Mouse (Mus musculus): Measurements from ENCODE around the gene Trip13.

Gene Trip13

GRCm38 (mm10) chr13:73937321-73938176 lies at the start of gene Trip13, which contains the start of gene Brd9:
Gene Trip13, minus strand, starts transcription at chr13:73937784.
Gene Brd9, plus strand, starts transcription at chr13:73937811.
- DNase-seq (ENCODE audit: extremely low spot score, low read depth, low spot score): peak; percentile 37

GRCm38 (mm10) chr13:73976935-73977334 lies 39.4 kb upstream of the Trip13 start:
- no peak for DNase-seq (ENCODE audit: extremely low spot score, low read depth, low spot score)

DNA sequence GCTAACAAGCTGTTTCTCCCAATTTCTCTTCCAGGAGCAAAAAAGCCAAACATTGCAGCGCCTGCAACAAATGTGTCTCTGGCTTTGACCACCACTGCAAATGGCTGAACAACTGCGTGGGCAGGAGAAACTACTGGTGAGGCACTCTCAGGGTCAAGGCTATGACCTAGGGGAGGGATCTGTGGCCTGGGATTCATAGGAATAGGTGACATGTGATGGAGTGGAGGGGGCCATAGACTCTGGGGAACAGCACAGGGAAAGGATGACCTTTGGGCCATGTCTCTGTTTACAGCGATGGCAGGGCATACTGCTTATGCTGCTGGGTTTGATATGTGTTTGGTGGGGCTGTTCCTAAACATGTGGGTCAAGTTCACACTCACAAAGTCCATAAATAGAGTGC lies 36.9 kb upstream of the Trip13 start:
- DNase-seq (ENCODE audit: extremely low spot score, low read depth, low spot score): no peak

DNA sequence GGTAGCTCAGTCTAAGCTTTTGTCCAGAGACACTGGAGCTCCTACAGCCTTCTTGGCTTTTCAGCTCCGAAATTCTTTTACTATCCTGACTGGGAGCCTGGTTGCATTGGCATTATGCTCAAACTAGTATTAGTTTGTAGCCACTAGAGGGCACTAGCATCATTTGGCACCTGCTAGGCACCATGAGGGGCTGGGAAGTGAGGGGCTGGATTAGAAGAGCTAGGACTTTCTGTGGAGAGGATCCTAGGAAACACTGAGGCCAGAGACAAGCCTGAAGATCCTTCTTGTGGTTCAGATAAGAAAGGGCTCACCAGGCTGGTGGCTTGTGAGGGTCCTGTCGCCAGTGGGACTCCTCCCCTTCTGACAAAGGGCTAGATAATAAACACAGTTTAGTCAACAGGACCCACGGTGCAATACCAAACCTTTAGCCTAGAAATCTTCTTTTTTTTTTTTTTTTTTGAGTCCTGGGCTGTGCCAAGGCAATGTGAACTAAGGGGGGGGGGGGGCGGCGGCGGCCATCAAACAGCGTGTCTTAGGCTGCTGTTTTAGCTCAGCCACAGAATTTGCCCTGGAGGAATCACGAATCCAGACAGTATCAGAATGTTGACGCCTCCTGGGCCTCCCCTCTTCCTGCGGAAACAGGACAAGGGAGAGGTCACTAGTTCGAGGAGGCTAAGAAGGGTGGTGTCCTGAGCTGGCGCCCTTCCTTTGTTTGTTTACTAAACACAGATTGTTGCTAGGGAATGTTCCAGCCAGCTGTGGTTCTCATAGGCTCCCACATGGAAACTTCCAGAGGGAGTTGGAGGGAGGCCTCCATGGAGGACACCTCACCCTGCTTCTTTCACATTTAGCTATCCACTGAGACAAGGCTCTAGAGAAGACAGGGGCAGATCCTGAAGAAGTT lies 33.2 kb upstream of the Trip13 start:
- DNase-seq (ENCODE audit: extremely low spot score, low read depth, low spot score): peak; percentile 33

DNA sequence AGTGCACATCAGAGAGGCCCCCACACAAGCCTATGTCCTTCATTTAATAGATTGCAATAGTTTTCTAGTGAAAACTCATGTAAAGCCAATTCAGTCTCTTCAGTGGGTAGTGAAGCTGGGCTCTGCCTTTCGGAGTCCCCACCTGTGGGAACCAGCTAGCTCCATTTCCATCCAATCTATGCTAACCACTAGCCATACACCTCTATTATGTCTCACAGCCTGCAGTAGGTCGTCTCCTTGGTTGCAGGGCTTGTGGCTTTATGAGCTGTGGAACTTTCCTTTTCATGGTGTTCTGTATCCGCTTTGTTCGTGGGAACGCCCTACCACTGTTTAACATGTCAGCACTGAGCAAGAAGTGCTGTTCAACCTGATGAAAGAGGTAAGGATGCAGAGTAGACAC lies 26.0 kb upstream of the Trip13 start, which contains the start of gene Zdhhc11:
TSS of gene Zdhhc11 (plus strand) at position 301 of the 400 bp plus-strand sequence.
- no peak for DNase-seq (ENCODE audit: extremely low spot score, low read depth, low spot score)

DNA sequence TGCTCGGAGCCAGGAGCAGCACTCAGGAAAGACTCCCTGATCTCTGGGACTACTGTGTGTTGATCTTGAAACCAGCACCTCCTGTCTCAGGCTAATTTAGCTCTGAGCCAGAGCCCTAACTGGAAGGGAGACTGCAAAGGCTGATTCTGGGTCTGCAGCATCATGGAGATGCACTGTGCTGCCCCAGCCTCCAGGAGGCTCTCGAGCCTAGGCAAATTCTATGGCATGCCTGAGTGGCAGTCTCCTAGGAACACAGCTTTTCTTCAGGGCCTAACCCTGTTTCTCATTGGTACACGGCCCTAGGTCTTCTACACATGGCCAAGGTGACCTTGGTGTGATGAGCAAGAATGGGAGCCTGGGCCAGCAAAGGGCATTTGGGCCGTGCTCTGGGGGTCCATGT lies 23.6 kb upstream of the Trip13 start:
- no peak for DNase-seq (ENCODE audit: extremely low spot score, low read depth, low spot score)

DNA sequence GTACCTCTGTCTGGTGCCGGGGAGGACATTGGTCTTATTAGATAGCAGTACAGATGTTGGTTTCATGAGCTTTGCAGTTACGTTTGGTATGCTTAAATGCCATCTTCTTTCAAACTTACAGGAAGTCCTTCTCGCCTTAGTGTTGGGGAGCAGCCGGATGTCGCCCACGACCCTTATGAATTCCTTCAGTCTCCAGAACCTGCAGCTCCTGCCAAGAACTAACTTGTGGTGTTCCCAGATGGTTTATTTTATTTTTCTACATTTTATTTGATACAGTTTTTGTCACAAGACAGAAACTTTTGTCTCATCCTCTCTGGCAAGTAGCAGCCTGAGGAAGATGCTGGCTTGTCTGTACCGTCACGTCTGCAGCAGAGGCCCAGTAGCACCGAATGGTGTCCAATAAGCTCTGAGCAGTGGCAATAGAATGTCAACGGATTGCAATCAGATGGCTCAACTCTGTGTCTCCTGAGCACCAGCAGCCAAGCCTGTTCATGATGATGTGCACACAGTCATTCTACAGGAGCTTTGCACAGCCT lies 22.6 kb upstream of the Trip13 start:
- DNase-seq (ENCODE audit: extremely low spot score, low read depth, low spot score): no peak

GRCm38 (mm10) chr13:73955531-73955930 lies 17.9 kb upstream of the Trip13 start:
- DNase-seq (ENCODE audit: extremely low spot score, low read depth, low spot score): no peak

DNA sequence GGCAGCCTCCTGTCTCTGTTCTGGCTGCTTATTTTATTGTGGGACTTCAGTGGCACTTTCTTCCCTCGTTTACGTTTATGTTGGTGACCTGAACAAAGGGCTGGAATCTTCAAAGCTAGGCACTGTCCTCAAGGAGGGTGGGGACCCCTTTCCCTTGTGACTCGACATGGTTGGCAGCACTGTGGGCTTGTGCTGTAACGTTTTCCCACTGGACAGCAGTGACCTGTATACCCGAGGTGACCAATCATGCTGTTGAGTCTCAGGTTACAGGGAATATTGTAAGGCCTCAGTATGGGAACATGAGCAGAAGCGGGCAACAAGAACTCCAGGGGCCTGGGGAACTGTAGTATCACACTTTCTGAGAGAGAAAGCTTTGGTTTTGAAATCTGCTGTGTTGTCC lies 17.1 kb upstream of the Trip13 start:
- no peak for DNase-seq (ENCODE audit: extremely low spot score, low read depth, low spot score)

DNA sequence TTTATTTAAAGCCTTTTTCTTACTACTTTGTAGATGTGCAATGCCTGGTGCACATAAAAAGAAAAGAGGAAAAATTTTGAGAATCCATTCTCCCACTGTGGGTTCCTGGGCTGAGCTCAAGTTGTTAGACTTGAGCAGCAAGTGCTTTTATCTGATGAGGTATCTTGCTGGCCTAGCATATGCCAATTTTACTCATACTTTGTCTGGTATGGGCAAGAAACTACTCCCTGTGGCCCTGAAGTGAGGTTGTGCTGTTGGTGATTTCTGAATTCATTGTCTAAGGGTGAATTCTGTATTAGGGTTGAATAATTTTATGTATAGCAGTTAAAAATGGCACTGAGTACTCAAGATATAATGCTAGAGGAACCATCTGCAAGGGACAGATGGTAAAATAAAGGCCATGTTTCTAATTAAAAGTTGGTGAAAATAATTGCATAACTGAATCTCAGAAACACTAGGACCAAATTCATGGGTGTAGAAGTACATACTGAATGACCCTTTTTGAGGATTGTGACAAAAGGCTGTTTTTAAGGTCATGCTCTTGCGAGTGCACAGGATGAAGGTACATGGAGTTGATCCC lies 16.1 kb upstream of the Trip13 start:
- no peak for DNase-seq (ENCODE audit: extremely low spot score, low read depth, low spot score)

DNA sequence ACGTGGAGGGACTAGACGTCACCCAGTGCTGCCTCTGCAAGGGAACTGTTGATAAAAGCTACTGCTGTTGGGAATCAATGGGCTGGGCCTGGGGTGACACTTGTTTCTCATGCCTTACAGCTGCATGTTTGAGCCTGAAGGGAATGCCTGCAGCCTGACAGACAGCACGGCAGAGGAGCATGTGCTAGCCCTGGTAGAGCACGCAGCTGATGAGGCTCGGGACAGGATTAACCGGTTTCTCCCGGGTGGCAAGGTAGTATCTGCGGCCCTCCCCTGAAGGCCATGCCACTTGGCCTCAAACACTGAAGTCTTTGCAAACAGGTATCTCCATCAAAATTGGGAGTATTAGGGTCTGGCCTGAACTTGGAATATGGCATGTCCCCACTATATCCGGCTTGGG lies 7.0 kb upstream of the Trip13 start:
- DNase-seq (ENCODE audit: extremely low spot score, low read depth, low spot score): no peak

GRCm38 (mm10) chr13:73939101-73939500 lies 1.5 kb upstream of the Trip13 start:
- no peak for DNase-seq (ENCODE audit: extremely low spot score, low read depth, low spot score)

DNA sequence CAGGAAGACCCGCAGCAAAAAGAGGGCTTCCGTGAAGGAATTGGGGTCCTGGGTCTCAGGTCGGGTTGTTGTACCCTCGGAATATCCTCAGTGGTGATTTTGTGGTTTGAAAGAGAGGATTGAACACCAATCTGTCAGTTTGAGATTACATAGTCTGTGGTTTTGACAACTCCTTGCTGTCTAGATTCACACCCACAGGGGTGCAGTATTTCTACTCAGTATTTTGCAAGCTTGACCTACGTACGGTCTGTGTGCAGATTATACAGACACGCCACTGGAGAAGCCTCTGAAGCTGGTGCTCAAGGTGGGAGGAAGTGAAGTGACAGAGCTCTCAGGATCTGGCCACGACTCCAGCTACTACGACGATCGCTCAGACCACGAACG lies 585 bp upstream of the Trip13 start:
- no peak for DNase-seq (ENCODE audit: extremely low spot score, low read depth, low spot score)

GRCm38 (mm10) chr13:73936938-73937320 lies 655 bp downstream of the Trip13 start:
- no peak for DNase-seq (ENCODE audit: extremely low spot score, low read depth, low spot score)

DNA sequence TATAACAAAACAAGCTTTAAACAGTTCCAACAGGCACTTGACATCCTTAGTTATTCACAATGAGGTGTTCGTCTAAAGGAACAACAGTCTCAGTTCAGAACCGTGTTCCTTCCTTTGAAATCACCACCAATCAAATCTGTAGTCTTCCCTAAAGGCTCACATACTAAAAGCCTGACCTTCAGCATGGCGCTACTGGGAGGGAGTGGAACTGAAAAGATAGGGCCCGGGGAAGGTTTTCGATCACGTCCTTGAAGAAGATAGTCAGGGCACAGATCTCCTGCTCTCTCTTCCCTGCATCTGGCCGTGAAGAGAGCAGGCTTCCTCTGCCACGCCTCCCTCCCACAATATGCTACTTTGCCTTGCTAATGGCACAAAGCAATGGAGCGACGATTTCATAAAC lies 5.4 kb downstream of the Trip13 start:
- no peak for DNase-seq (ENCODE audit: extremely low spot score, low read depth, low spot score)

DNA sequence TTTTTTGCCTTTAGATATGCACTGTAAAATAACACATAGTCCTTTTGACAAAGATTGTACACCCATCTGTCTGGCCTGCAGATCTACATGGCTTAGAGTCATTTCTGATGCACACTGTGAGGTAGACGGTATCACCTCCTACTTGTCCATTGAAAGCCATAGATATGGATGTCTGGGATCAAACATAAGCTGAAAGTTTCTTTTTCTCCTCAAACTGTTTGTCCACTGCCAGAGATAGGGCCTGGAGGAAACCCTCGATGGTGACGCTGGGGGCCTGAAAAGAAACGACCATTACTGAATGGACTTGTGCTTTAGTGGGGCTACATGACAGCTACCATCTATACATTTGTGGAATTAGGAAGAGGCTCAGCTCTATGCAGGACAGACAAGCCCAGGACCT lies 24.5 kb downstream of the Trip13 start:
- DNase-seq (ENCODE audit: extremely low spot score, low read depth, low spot score): no peak

- peak; percentile 33 for DNase-seq (ENCODE audit: extremely low spot score, low read depth, low spot score)
Measured at GRCm38 (mm10) chr13:73907683-73908412, 29.7 kb downstream of the Trip13 start.

DNA sequence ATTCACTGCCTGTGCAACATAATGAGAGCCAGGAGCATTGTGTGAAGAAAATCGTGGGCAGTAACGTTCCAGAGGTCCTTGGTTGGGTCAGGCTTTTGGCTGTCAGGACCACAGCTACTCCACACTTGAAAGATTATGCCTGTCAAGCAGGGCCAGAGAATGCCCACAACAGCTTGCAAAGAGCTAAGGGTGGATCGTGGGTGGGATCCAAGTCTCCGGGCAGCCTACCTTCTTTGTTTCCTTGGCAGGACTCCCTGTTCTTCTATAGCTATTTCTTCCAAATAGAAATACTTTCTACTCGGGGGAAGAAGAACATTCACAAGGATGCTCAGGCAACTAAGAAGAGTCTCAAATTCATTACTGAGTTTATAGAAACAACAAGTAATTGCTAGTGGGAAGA lies 30.4 kb downstream of the Trip13 start:
- no peak for DNase-seq (ENCODE audit: extremely low spot score, low read depth, low spot score)

DNA sequence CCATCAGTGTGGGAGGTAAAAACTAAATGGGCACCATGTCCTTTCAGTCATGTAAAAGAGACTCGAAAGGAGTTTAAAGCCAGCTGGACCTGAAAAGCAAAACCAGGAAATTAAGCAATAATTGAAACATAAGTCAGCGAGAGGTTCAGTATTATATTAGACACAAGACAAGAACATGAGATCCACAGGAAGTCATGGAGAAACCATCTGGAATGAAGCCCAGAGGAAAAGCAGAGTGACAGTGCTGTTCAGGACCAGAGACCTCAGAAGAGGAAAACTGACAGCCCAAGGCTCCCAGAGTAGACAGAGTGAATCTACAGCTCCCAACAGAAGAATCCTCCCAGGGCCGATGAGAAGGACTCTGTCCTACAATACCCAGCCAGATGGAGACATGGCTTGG lies 40.0 kb downstream of the Trip13 start:
- no peak for DNase-seq (ENCODE audit: extremely low spot score, low read depth, low spot score)

DNA sequence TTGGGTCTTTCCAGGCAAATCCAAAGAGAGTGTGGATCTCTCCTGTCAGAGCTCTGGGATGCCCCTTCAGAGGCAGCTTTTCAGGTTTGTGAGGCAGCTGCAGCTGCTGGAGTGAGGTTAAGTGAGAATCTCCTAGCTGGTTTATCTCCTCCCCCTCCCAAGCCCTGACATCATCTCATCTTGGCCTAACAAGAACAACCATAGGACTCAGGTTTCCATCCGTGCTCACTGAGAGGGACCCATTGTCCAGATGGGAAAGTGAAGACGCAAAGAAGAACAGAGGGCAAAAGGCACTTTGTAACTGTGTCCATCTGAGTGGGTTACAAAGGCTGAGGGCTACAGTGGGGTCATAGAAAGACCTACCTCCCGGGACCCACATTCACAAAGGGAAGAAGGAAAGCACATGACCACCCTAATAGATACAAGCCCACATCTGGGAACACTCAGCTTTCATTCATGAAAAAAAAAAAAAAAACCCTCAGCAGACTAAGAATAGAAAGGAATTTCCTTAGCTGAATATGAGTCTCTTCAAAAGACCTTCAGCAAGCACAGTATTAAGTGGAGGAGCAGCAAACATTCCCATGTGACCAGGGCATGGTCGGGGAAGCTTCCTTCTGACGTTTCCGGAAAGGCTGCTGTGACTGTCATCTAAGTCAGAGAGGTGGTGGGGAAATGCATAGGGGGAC lies 44.9 kb downstream of the Trip13 start:
- no peak for DNase-seq (ENCODE audit: extremely low spot score, low read depth, low spot score)
